Mouse (Mus musculus): ENCODE measurements around the gene Grm4. TPM values are rescaled to one million over a fixed set of nuclear protein-coding genes. Genes with fewer than 3 reads are reported as not detected.

Gene Grm4
- total and polyA plus RNA-seq, 3 experiments, result 0.06 TPM; not detected in 2

DNA sequence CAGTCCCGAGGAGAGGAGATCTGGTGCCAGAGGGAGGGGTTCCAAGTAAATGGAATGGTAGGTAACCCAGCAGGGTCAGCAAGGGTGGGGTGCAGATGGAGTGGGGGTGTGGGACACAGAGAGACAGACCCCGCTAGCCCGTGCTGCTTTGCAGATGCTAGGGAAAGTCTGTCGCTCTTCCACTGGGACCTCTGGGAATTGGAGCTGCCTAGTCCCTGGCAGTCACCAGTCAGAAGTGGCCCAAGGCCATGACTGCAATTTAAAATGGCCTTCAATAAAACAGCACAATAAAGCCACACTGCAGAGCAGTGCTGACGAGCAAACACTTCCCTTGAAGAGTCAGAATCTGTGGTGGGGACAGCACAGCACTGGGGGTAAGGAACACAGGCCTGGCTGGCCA lies 127.3 kb downstream of the Grm4 start:
- no peak overlapping the region for H3K27ac ChIP-seq (ENCODE audit: control insufficient read depth, low read depth, low read length)
- no peak overlapping the region for H3K4me3 ChIP-seq (ENCODE audit: control insufficient read depth in 1 of 2, insufficient read depth in 1 of 2, low read depth in 2 of 2, low read length in 2 of 2)
- H3K36me3 ChIP-seq (ENCODE audit: control insufficient read depth in 1 of 2, insufficient read depth in 2 of 2, low read length in 2 of 2), result no peaks in the 10 kb centered on the region
- no peak overlapping the region for H3K9ac ChIP-seq (ENCODE audit: control insufficient read depth, low read depth, low read length, poor library complexity, severe bottlenecking)
- DNase-seq (ENCODE audit: low read depth, low spot score), result no peak
- H3K4me1 ChIP-seq (ENCODE audit: control insufficient read depth in 1 of 2, insufficient read depth in 2 of 2, low read length in 2 of 2), result no peaks in the 10 kb centered on the region
- no peaks in the 10 kb centered on the region for H3K79me2 ChIP-seq (ENCODE audit: control insufficient read depth, insufficient read depth, low read length, poor library complexity)
- H3K9me3 ChIP-seq (replicated peaks; ENCODE audit: insufficient read depth, low read length), result no peaks in the 10 kb centered on the region
- H3K27me3 ChIP-seq (ENCODE audit: control insufficient read depth in 1 of 2, insufficient read depth in 2 of 2, low read length in 2 of 2), result no peaks in the 10 kb centered on the region
- TF ChIP-seq NELFE (IDR thresholded peaks at IDR 0.05; ENCODE audit: low read depth, low read length), result no peak
- TF ChIP-seq GATA1 (IDR thresholded peaks at IDR 0.05; ENCODE audit: low read depth, low read length), result no peak
- no peak for TF ChIP-seq MAZ (IDR thresholded peaks at IDR 0.05; ENCODE audit: low read depth, low read length)
- no peak for TF ChIP-seq RCOR1 (IDR thresholded peaks at IDR 0.05; ENCODE audit: low read depth, low read length)
- no peak for TF ChIP-seq USF1 (IDR thresholded peaks at IDR 0.05; ENCODE audit: low read depth, low read length)
- no peak for TF ChIP-seq TBP (IDR thresholded peaks at IDR 0.05; ENCODE audit: low read depth, low read length)
- no peak for TF ChIP-seq HCFC1 (IDR thresholded peaks at IDR 0.05; ENCODE audit: low read depth, low read length)
- no peak for TF ChIP-seq GABPA (IDR thresholded peaks at IDR 0.05; ENCODE audit: low read depth, low read length)
- no peak for TF ChIP-seq CTCF (IDR thresholded peaks at IDR 0.05 in 2 of 3, conservative IDR thresholded peaks at IDR 0.05 in 1 of 3; ENCODE audit: control insufficient read depth in 1 of 3, insufficient read depth in 1 of 3, low read depth in 2 of 3, low read length in 3 of 3, poor library complexity in 1 of 3, severe bottlenecking in 1 of 3)
- no peak for TF ChIP-seq ZC3H11A (IDR thresholded peaks at IDR 0.05; ENCODE audit: low read depth, low read length)
- TF ChIP-seq CHD2 (IDR thresholded peaks at IDR 0.05; ENCODE audit: low read length), result no peak
- TF ChIP-seq EP300 (IDR thresholded peaks at IDR 0.05; ENCODE audit: low read depth in 1 of 2, low read length in 2 of 2), result no peak
- no peak for TF ChIP-seq ZMIZ1 (IDR thresholded peaks at IDR 0.05; ENCODE audit: low read depth, low read length)
- TF ChIP-seq NRF1 (IDR thresholded peaks at IDR 0.05; ENCODE audit: insufficient read depth, low read depth, low read length, poor library complexity, severe bottlenecking), result no peak
- TF ChIP-seq MYC (IDR thresholded peaks at IDR 0.05; ENCODE audit: low read depth, low read length), result no peak
- no peak for TF ChIP-seq ETS1 (IDR thresholded peaks at IDR 0.05; ENCODE audit: low read depth, low read length)
- TF ChIP-seq ZKSCAN1 (IDR thresholded peaks at IDR 0.05; ENCODE audit: low read depth, low read length), result no peak
- no peak for TF ChIP-seq KAT2A (conservative IDR thresholded peaks at IDR 0.05; ENCODE audit: low read depth, low read length)
- no peak for TF ChIP-seq SIN3A (IDR thresholded peaks at IDR 0.05; ENCODE audit: low read length)

DNA sequence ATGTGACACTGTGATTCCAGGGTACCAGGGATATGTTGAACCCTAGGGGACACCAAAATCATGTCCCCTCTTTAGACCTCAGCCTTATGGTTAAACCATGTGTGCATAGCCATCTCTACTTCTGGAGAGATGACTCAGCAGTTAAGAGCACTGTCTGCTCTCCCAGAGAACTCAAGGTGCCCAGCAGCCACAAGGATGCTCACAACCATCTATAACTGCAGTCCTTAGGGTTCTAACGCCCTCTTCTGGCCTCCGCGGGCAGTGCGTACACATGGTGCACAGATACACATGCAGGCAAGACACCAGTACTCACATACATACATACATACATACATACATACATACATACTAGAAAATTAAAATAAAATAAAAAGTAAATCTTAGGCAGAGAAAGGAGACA lies 127.8 kb downstream of the Grm4 start:
- Histone ChIP-seq H3K9me3 (replicated peaks; ENCODE audit: insufficient read depth, low read length) (no peaks in the 10 kb centered on the region), H3K4me3 (ENCODE audit: control insufficient read depth in 1 of 2, insufficient read depth in 1 of 2, low read depth in 2 of 2, low read length in 2 of 2) (no peak overlapping the region), H3K9ac (ENCODE audit: control insufficient read depth, low read depth, low read length, poor library complexity, severe bottlenecking) (no peak overlapping the region), H3K4me1 (ENCODE audit: control insufficient read depth in 1 of 2, insufficient read depth in 2 of 2, low read length in 2 of 2) (no peaks in the 10 kb centered on the region), H3K27me3 (ENCODE audit: control insufficient read depth in 1 of 2, insufficient read depth in 2 of 2, low read length in 2 of 2) (no peaks in the 10 kb centered on the region), H3K36me3 (ENCODE audit: control insufficient read depth in 1 of 2, insufficient read depth in 2 of 2, low read length in 2 of 2) (no peaks in the 10 kb centered on the region), H3K79me2 (ENCODE audit: control insufficient read depth, insufficient read depth, low read length, poor library complexity) (no peaks in the 10 kb centered on the region), H3K27ac (ENCODE audit: control insufficient read depth, low read depth, low read length) (no peak overlapping the region)
- TF ChIP-seq JUND (IDR thresholded peaks at IDR 0.05; ENCODE audit: low read depth, low read length), result no peak
- TF ChIP-seq CTCF (IDR thresholded peaks at IDR 0.05 in 2 of 3, conservative IDR thresholded peaks at IDR 0.05 in 1 of 3; ENCODE audit: control insufficient read depth in 1 of 3, insufficient read depth in 1 of 3, low read depth in 2 of 3, low read length in 3 of 3, poor library complexity in 1 of 3, severe bottlenecking in 1 of 3), result peak; percentile 25 to 45 (median 41); a peak in 5 of 6 replicates
- TF ChIP-seq SMC3 (IDR thresholded peaks at IDR 0.05; ENCODE audit: low read depth, low read length), result peak; percentile 44
- TF ChIP-seq USF1 (IDR thresholded peaks at IDR 0.05; ENCODE audit: low read depth, low read length), result no peak
- TF ChIP-seq ELF1 (IDR thresholded peaks at IDR 0.05; ENCODE audit: low read depth, low read length), result no peak
- no peak for TF ChIP-seq USF2 (IDR thresholded peaks at IDR 0.05; ENCODE audit: borderline replicate concordance in 1 of 2, insufficient read depth in 1 of 2, low read depth in 1 of 2, low read length in 2 of 2)
- TF ChIP-seq ZC3H11A (IDR thresholded peaks at IDR 0.05; ENCODE audit: low read depth, low read length), result peak; percentile 41; the same call in 1 of the 2 replicates
- TF ChIP-seq RCOR1 (IDR thresholded peaks at IDR 0.05; ENCODE audit: low read depth, low read length), result no peak
- TF ChIP-seq EP300 (IDR thresholded peaks at IDR 0.05; ENCODE audit: low read depth in 1 of 2, low read length in 2 of 2), result no peak
- peak; percentile 35 for TF ChIP-seq RAD21 (IDR thresholded peaks at IDR 0.05; ENCODE audit: low read depth, low read length)
- TF ChIP-seq TBP (IDR thresholded peaks at IDR 0.05; ENCODE audit: low read depth, low read length), result no peak
- TF ChIP-seq UBTF (IDR thresholded peaks at IDR 0.05; ENCODE audit: borderline replicate concordance, insufficient read depth, low read depth, low read length), result no peak
- TF ChIP-seq MAX (IDR thresholded peaks at IDR 0.05; ENCODE audit: low read length), result no peak
- no peak for TF ChIP-seq POLR2AphosphoS5 (IDR thresholded peaks at IDR 0.05; ENCODE audit: borderline replicate concordance, low read depth, low read length)
- TF ChIP-seq MYB (IDR thresholded peaks at IDR 0.05; ENCODE audit: low read depth, low read length), result no peak
- no peak for TF ChIP-seq BHLHE40 (IDR thresholded peaks at IDR 0.05; ENCODE audit: borderline replicate concordance, low read depth, low read length)
- TF ChIP-seq SIN3A (IDR thresholded peaks at IDR 0.05; ENCODE audit: low read length), result no peak
- no peak for TF ChIP-seq MYC (IDR thresholded peaks at IDR 0.05; ENCODE audit: low read depth, low read length)
- no peak for TF ChIP-seq NELFE (IDR thresholded peaks at IDR 0.05; ENCODE audit: low read depth, low read length)
- no peak for TF ChIP-seq MEF2A (IDR thresholded peaks at IDR 0.05; ENCODE audit: extremely low read depth, insufficient replicate concordance, low read depth, low read length, poor library complexity, severe bottlenecking)
- peak; percentile 6 for DNase-seq (ENCODE audit: low read depth, low spot score)
